Mouse (Mus musculus) heart, embryonic 16.5 days (tissue): Measurements from ENCODE around the gene Dvl1. TPM values are rescaled to one million over a fixed set of nuclear protein-coding genes. Genes with fewer than 3 reads are reported as not detected.

ENCODE experiments used
- ATAC-seq: fragments of 200-750 bp; cut with Nextera tagmentation; replicated peaks from 2 replicates; pipeline ENCODE4 v1.8.0; 2017; ENCODE audit warnings: moderate number of reproducible peaks; ENCODE audit not compliant: insufficient read depth, low FRiP score; ENCODE audit errors: extremely low read depth
- H3K27ac ChIP-seq: fragments of 300-500 bp; sonication (generic); 2 replicates; pipeline ENCODE4 v1.5.1; 2014; ENCODE audit warnings: mild to moderate bottlenecking, low read length, control low read depth, moderate library complexity
- H3K27me3 ChIP-seq: fragments of 300-500 bp; sonication (generic); 2 replicates; pipeline ENCODE4 v1.6.1; 2014; ENCODE audit warnings: low read length, mixed read lengths; ENCODE audit not compliant: control insufficient read depth, insufficient read depth
- H3K36me3 ChIP-seq: fragments of 300-500 bp; sonication (generic); 2 replicates; pipeline ENCODE4 v1.6.1; 2014; ENCODE audit not compliant: control insufficient read depth, insufficient read depth
- H3K4me1 ChIP-seq: fragments of 300-500 bp; sonication (generic); 2 replicates; pipeline ENCODE4 v1.6.1; 2014; ENCODE audit warnings: low read length, mixed read lengths; ENCODE audit not compliant: control insufficient read depth, insufficient read depth
- H3K4me2 ChIP-seq: fragments of 300-500 bp; sonication (generic); 2 replicates; pipeline ENCODE4 v1.6.1; 2014; ENCODE audit warnings: low read depth, mild to moderate bottlenecking, control low read depth, low read length
- H3K4me3 ChIP-seq: fragments of 300-500 bp; sonication (generic); 2 replicates; pipeline ENCODE4 v1.5.1; 2014; ENCODE audit warnings: mild to moderate bottlenecking, control low read depth, low read length
- H3K9ac ChIP-seq: fragments of 300-500 bp; sonication (generic); 2 replicates; pipeline ENCODE4 v1.6.1; 2014; ENCODE audit warnings: low read length, control low read depth
- H3K9me3 ChIP-seq: fragments of 300-500 bp; sonication (generic); replicated peaks from 2 replicates; pipeline ENCODE4 v1.6.1; 2016; ENCODE audit warnings: low read length; ENCODE audit not compliant: control insufficient read depth
- WGBS: fragments of 180-500 bp; shearing (Covaris S2); extraction: QIAGEN DNeasy Blood & Tissue Kit; methylation state at CpG from one replicate; pipeline ENCODE4 v1.1.7; 2014; 5-methylcytosine and 5-hydroxymethylcytosine counted together
- polyA plus RNA-seq: library from polyadenylated mRNA; unstranded; fragments of >200 nt; fragmentation: Nextera tagmentation; extraction: Ambion mirVana; gene quantifications from 2 replicates; pipeline ENCODE4 v1.2.1, GENCODE M21; 2015

The Dvl1 gene
- polyA plus RNA-seq: 3.5 TPM in 2 replicates

- peak within 1 kb of the TSS; percentile 45; the same call in 1 of the 2 replicates for H3K27ac ChIP-seq
- H3K4me2 ChIP-seq: peak within 1 kb of the TSS; percentile 92
- H3K9me3 ChIP-seq: no peaks in the 10 kb centered on the region
- peak within 1 kb of the TSS; percentile 91 for H3K9ac ChIP-seq
- no peaks in the 10 kb centered on the region for H3K36me3 ChIP-seq
- H3K4me1 ChIP-seq: peaks cover 25% of the 10 kb centered on the region
- H3K27me3 ChIP-seq: no peaks in the 10 kb centered on the region
- peak within 1 kb of the TSS; percentile 77 for H3K4me3 ChIP-seq
- peak; percentile 92 for ATAC-seq
- WGBS: 2% methylated on average over 62 of the region's 65 CpGs
Measured at GRCm38 (mm10) chr4:155846871-155847578, at the start of gene Dvl1. Gene Dvl1 (plus strand): TSS chr4:155847402.

DNA sequence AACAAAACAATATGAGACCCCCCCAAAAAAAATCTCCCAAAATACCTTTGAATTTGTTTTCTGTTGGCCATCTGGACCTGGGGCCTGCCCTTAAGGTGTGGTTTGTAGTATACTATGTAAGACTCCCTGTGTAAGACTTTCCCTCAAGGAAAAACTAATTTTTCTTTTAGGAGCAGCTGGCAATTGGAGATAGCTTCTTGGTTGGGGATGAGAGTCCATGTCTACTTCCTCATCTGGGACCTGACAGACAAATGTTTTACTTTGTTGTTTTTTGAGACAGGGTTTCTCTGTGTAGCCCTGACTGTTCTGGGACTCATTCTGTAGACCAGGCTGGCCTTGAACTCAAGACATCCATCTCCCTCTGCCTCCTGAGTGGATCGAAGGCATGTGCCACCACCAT is 45.1 kb upstream of the Dvl1 start:
- ATAC-seq: no peak
- Histone ChIP-seq H3K9me3 (no peaks in the 10 kb centered on the region), H3K36me3 (peaks cover 4% of the 10 kb centered on the region), H3K4me2 (no peak overlapping the region), H3K27me3 (peaks cover 5% of the 10 kb centered on the region; the same call in 1 of the 2 replicates), H3K9ac (no peak overlapping the region), H3K4me1 (peaks cover 13% of the 10 kb centered on the region), H3K27ac (no peak overlapping the region), H3K4me3 (no peak overlapping the region)
- WGBS: 100% methylated on average over 1 of the region's 1 CpGs

DNA sequence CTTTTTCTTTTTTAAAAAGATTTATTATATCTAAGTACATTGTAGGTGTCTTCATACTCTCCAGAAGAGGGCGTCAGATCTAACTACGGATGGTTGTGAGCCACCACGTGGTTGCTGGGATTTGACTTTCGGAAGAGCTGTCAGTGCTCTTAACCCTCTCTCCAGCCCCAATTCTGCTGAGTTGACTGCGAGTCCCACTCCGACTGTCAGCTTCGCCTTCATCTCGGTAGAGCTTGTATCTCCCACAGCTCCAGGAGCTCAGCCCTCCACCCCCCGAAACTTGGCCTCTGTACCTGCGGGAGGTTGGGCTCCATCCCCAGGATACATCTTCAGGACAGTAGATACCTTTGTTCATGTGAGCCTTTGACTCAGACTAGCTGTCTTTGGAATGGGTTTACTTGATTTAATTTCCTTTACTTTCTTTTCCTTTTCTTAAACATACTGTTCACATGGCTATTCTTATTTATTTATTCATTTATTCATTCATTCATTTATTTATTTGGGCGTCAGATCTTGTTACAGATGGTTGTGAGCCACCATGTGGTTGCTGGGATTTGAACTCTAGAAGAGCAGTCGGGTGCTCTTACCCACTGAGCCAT is 44.4 kb upstream of the Dvl1 start, which contains the start of gene Mrpl20:
TSS of gene Mrpl20 (plus strand) at position 138 of the 599 bp plus-strand sequence.
- peak within 1 kb of the TSS; percentile 97 for H3K4me3 ChIP-seq
- peaks cover 5% of the 10 kb centered on the region; the same call in 1 of the 2 replicates for H3K27me3 ChIP-seq
- peaks cover 11% of the 10 kb centered on the region for H3K36me3 ChIP-seq
- peak within 1 kb of the TSS; percentile 79 for H3K27ac ChIP-seq
- 11% methylated on average over 12 of the region's 12 CpGs for WGBS
- no peaks in the 10 kb centered on the region for H3K9me3 ChIP-seq
- ATAC-seq: no peak; the same call in 1 of the 2 replicates
- peak within 1 kb of the TSS; percentile 85 for H3K4me2 ChIP-seq
- peaks cover 13% of the 10 kb centered on the region for H3K4me1 ChIP-seq
- H3K9ac ChIP-seq: peak within 1 kb of the TSS; percentile 94

- H3K9ac ChIP-seq: peak overlapping the region; percentile 94
- H3K36me3 ChIP-seq: peaks cover 17% of the 10 kb centered on the region
- peaks cover 5% of the 10 kb centered on the region; the same call in 1 of the 2 replicates for H3K27me3 ChIP-seq
- peaks cover 13% of the 10 kb centered on the region for H3K4me1 ChIP-seq
- peak; percentile 97 for ATAC-seq
- H3K4me2 ChIP-seq: peak overlapping the region; percentile 85
- WGBS: under 1% methylated on average over 56 of the region's 58 CpGs
- H3K27ac ChIP-seq: peak overlapping the region; percentile 79
- no peaks in the 10 kb centered on the region for H3K9me3 ChIP-seq
- H3K4me3 ChIP-seq: peak overlapping the region; percentile 97
Measured at GRCm38 (mm10) chr4:155803340-155804041, 43.7 kb upstream of the Dvl1 start.

DNA sequence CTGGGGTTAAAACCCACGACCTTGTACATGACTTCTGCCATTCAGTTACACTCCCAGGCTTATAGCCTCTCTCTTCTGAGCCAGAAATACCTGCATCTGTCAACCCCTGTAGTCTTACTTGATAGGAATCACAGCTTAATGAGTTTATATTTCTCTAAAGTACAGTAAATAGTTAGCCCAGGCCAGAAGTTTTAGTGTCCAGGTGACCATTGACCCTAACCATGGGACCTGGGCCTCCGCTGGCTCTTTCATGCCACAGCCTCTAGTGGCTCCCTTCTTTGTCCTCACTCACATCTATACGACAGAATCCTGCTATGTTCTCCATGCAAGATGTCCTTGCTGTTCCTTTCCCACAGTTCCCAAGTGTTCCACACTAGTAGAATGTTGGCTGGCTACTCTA is 39.4 kb upstream of the Dvl1 start:
- Histone ChIP-seq H3K4me3 (no peak overlapping the region), H3K27ac (no peak overlapping the region), H3K4me2 (no peak overlapping the region), H3K36me3 (peaks cover 40% of the 10 kb centered on the region), H3K9ac (no peak overlapping the region), H3K27me3 (no peaks in the 10 kb centered on the region), H3K9me3 (no peaks in the 10 kb centered on the region), H3K4me1 (peaks cover 15% of the 10 kb centered on the region)
- ATAC-seq: no peak
- WGBS: 86% methylated on average over 3 of the region's 3 CpGs

DNA sequence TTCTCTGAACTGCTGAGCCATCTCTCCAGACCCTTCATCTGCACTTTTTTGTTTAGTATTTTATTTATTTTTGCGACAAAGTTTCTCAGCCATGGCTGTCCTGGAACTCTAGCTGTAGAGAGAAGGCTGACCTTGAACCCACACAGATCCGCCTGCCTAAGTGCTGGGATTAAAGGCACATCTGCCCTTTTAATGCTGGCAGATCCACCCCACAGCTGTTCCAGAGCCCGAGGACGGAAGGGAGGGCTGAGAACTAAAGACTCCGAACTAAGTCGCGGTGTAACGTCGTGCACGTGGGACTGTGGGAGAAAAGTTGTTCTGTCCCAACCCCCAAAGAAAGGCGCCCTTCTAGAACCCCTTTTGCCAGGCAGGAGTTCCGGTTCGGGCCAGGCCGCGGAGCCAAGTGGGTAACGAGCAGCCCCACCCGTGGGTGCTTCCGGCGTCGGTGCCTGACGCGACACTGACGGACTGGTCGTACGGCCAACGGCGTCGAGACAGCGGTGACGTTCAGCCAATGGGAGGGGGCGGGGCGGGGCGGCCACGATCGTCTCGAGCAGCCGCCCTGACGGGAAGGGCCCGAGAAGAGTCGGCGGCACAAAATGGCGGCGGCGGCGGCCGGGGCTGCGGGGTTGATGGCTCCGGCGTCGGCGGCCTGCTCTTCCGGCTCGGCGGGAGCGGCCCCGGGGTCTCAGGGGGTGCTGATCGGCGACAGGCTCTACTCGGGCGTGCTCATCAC is 35.1 kb upstream of the Dvl1 start, which contains the start of gene Ccnl2:
TSS of gene Ccnl2 (plus strand) at position 561 of the 736 bp plus-strand sequence.
- peak; percentile 99 for ATAC-seq
- H3K27me3 ChIP-seq: no peaks in the 10 kb centered on the region
- peaks cover 16% of the 10 kb centered on the region for H3K4me1 ChIP-seq
- H3K27ac ChIP-seq: peak within 1 kb of the TSS; percentile 97
- H3K9ac ChIP-seq: peak within 1 kb of the TSS; percentile 98
- H3K4me2 ChIP-seq: peak within 1 kb of the TSS; percentile 83
- peaks cover 66% of the 10 kb centered on the region for H3K36me3 ChIP-seq
- H3K4me3 ChIP-seq: peak within 1 kb of the TSS; percentile 98
- WGBS: under 1% methylated on average over 60 of the region's 60 CpGs
- H3K9me3 ChIP-seq: no peaks in the 10 kb centered on the region

DNA sequence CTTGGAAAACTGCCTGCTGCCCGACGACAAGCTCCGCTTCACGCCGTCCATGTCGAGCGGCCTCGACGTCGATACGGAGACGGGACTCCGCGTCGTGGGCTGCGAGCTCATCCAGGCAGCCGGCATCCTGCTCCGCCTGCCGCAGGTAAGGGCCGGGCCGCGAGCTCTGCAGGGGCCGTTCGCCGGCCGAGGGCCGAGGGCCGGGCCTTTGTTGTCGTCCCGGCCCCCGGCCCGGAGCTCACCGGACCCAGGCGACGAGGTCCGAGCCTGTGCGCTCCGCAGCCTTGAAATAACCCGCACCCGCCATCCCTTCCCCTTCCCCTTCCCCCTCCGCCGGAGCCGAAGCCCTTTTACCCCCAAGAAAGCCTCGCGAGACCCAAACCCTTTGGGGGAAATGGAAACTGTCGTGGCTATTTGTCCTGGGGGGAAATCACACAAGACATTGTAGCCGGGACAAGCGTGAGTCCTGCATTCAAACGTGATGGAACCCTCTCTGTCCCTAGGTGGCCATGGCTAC is 34.5 kb upstream of the Dvl1 start:
- peak; percentile 20 for ATAC-seq

GRCm38 (mm10) chr4:155817533-155817932 is 29.7 kb upstream of the Dvl1 start:
- peaks cover 11% of the 10 kb centered on the region for H3K4me1 ChIP-seq
- H3K27ac ChIP-seq: no peak overlapping the region
- peaks cover 79% of the 10 kb centered on the region for H3K36me3 ChIP-seq
- no peak overlapping the region for H3K4me2 ChIP-seq
- H3K9ac ChIP-seq: no peak overlapping the region
- ATAC-seq: no peak
- no peaks in the 10 kb centered on the region for H3K9me3 ChIP-seq
- no peak overlapping the region for H3K4me3 ChIP-seq
- WGBS: 87% methylated on average over 4 of the region's 4 CpGs
- no peaks in the 10 kb centered on the region for H3K27me3 ChIP-seq

More for the DNA sequence above, 34.5 kb upstream of the Dvl1 start:
- H3K4me2 ChIP-seq: peak overlapping the region; percentile 72
- H3K27me3 ChIP-seq: no peaks in the 10 kb centered on the region
- WGBS: under 1% methylated on average over 48 of the region's 49 CpGs
- H3K4me3 ChIP-seq: peak overlapping the region; percentile 98
- peak overlapping the region; percentile 92 for H3K27ac ChIP-seq
- no peaks in the 10 kb centered on the region for H3K9me3 ChIP-seq
- peak overlapping the region; percentile 98 for H3K9ac ChIP-seq
- peaks cover 66% of the 10 kb centered on the region for H3K36me3 ChIP-seq
- H3K4me1 ChIP-seq: peaks cover 16% of the 10 kb centered on the region
